Mouse (Mus musculus): ENCODE results near the gene Tmem150b.

DNA sequence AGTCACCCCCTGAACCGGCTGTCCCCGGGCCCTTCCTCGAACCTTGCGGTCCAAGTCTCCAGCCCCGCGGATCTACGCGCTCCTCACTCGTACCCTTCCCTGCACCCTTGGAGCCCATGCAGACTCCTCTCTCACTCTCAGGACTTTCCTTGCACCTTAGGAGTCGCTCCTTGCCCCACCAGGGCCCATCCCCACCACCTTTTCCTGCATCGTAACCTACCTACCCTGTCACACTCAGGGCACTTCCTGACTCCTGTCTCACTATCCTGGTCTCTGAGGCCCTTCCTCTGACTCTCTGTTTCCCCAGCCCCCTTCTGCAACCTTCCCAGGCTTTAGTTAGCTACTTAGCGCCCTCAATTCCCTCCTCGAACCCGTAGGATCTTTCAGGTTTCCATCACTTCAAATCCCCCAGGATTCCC, 15.3 kb upstream of the Tmem150b start:
- no peak for TF ChIP-seq TAL1 (IDR thresholded peaks at IDR 0.05; ENCODE audit: low read length)
- TF ChIP-seq GATA1 (IDR thresholded peaks at IDR 0.05; ENCODE audit: low read length) = no peak

All from erythroblast, embryonic 14.5 days (primary cell).